Mouse (Mus musculus): ENCODE results near the gene Ostm1.

- TF ChIP-seq CTCF (IDR thresholded peaks at IDR 0.05; ENCODE audit: low read depth, low read length) (no peak), POLR2A (IDR thresholded peaks at IDR 0.05; ENCODE audit: extremely low read depth, insufficient read depth, low read length) (no peak)
Observed at GRCm38 (mm10) chr10:42631754-42632452, 48.3 kb downstream of the Ostm1 start.

All from liver, adult 2 months (tissue).